Mouse (Mus musculus) embryonic stem cell, embryonic (primary cell): ENCODE data around the gene Senp3.

Experiments
- CTCF ChIA-PET, 4 experiments: fragments of 300-600 bp in 2 of 4; fragments of 350-600 bp in 2 of 4; sonication (Branson Sonifier 250); formaldehyde crosslinking; loops; one replicate each; lab custom pipeline; 2022; ENCODE audit warnings: inconsistent platforms in 2 of 4; lab: Charles Lee
- POLR2A ChIA-PET, 4 experiments: fragments of 300-600 bp in 2 of 4; fragments of 350-600 bp in 2 of 4; sonication (Branson Sonifier 250); formaldehyde crosslinking; loops; one replicate each; lab custom pipeline; 2022; ENCODE audit warnings: antibody characterized with exemption in 4 of 4, inconsistent platforms in 1 of 4; lab: Charles Lee

The Senp3 gene

DNA sequence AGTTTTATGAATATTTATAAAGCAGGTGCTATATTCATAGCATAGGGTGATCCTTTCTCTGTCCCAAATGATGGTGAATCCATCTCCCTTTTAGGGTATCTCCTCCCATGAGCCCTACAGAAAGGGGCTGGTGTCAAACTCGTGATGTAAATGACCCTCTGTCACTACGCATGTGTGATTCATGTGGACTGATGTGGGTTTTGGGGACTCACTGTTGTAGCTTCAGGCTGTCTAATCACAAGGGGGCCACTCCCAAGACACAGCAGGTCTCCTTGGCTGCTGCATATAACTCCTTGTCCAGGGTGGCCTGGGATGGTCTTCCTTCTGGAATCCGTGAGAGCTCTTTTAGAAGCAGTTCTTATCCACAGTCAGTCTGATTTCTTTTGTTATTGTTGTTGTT is 28.6 kb upstream of the Senp3 start:
- CTCF ChIA-PET = interaction anchor here in 3 of 4 experiments (0.6 to 12.7 kb wide), 7 partner anchors 10 to 55 kb away, joined by 3 to 155 read pairs (median 8); partner anchors contain the start of genes Senp3 (in 2 of the 3), Sox15 (in 2 of the 3) and Tnfsf13 (in 1 of the 3)

DNA sequence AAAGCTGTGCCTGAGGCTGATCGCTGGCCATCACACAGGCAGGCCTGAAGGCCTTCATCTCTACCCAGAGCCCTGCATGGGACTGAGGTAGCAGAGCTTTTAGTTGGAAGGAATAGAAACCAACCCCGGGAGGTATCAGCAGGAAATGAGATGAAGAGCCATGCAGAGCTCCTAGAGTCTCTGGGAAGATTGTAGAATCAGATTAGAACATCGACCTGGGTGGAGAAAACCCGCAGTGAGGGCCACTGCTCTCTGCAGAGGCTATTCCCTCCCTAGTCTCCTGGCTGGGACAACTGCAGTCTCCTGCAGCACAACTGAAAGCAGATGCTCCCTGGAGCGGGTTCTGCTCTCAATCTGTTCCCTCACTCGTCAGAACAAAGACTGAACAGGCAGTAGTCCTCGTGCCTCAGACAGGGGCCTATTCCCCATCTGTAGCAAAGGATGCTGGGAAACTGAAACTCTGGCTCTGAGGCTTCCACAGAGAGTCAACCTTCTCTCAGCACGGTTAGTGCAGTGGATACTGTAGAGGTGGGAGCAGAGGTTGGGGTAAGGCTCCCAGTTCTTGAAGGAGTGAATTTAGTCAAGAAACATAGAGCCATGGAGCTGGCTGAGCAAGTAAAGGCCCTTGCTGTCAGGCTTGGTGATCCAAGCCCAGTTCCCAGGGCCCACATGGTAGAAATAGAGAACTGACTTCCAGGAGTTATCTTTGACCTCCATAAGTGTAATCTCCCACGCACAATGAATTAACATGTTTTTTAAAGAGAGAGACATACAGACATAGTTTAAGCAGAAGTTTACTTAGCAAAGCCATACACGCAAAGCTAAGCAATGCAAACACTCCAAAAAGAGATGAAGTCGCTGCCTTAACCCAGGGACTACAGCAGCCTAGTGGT is 27.9 kb upstream of the Senp3 start:
- CTCF ChIA-PET = interaction anchor here in 3 of 4 experiments (0.6 to 12.7 kb wide), 10 partner anchors 10 to 77 kb away, joined by 3 to 155 read pairs (median 8); partner anchors contain the start of genes Senp3 (in 2 of the 3), Sox15 (in 2 of the 3), Fxr2 (in 1 of the 3) and Tnfsf13 (in 1 of the 3)
- POLR2A ChIA-PET = interaction anchor here (0.5 to 24.5 kb wide), 63 partner anchors 6 to 576 kb away, joined by 3 to 672 read pairs (median 4); partner anchors contain the start of genes Cd68 (in 4 of the 4), Senp3 (in 3 of the 4), Sox15 (in 3 of the 4) and Tnfsf12 (in 3 of the 4)

More for the DNA sequence above, 28.6 kb upstream of the Senp3 start:
- POLR2A ChIA-PET = interaction anchor here (0.5 to 24.5 kb wide), 53 partner anchors 6 to 577 kb away, joined by 3 to 672 read pairs (median 4); partner anchors contain the start of genes Cd68 (in 4 of the 4), Senp3 (in 3 of the 4), Sox15 (in 3 of the 4) and Tnfsf12 (in 3 of the 4)

DNA sequence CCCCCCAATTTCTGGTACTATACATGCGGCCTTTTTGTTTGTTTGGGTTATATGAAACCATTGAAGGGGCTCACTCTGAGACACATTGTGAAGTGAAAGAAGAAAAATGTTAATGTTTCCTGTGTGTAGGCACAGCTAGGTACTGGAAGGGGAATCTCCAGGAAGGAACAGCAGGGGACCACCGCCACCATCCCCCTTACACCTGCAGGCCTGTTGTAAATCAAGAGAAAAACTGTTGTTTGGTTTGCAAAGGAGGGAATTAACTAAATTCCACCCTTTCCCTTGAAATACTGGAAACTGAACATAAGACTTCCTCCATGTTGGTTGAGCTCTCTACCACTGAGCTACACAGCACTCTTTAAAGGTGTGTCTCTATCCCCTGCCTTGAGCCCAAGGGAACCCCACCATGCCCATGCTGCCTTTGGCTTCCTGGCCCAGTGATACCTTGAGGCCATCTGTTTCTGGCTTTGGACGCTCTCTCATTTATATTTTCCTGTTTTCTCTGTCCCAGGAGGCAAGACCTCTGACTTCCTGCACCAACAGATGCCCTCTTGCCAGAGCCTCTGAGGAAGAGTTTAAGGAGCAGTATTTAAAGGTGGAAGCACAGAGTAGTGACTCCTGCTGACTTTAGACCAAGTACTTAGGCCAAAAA is 26.9 kb upstream of the Senp3 start:
- ChIA-PET POLR2A (interaction anchor here (0.6 to 24.5 kb wide), 60 partner anchors 7 to 385 kb away, joined by 3 to 672 read pairs (median 5); partner anchors contain the start of genes Cd68 (in 3 of the 4), Sat2 (in 3 of the 4), Senp3 (in 3 of the 4) and Cntrob (in 2 of the 4)), CTCF (interaction anchor here in 3 of 4 experiments (0.5 to 12.7 kb wide), 10 partner anchors 10 to 313 kb away, joined by 3 to 155 read pairs (median 6); partner anchors contain the start of genes Sox15 (in 2 of the 3), Fxr2 (in 1 of the 3), Senp3 (in 1 of the 3) and Tnfsf13 (in 1 of the 3))

DNA sequence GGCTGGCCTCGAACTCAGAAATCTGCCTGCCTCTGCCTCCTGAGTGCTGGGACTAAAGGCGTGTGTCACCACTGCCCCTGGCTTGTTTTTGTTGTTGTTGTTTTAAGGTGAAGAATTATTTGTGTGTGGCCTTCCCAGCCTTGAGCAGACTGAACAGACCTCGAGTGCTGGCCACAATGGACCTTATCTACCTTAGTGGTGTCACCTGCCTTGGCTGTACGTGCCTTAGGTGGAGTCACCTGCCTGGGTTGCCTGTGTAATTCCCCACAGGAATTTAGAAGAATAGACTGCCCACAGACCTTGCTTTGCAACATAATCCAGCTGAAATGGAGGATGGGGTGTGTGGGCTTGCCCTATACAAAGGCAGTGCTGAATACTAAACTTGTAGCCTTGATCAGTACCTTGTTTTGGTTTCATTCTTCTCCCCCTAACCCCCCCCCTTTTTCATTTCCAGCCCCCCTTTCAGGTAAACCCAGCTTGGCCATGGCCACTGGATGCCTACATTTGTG is 26.0 kb upstream of the Senp3 start:
- ChIA-PET CTCF (interaction anchor here in 2 of 4 experiments (0.6 to 12.7 kb wide), 9 partner anchors 9 to 312 kb away, joined by 3 to 155 read pairs (median 6); partner anchors contain the start of genes Sox15 (in 2 of the 2), Fxr2 (in 1 of the 2), Senp3 (in 1 of the 2) and Tnfsf13 (in 1 of the 2)), POLR2A (interaction anchor here (0.6 to 24.5 kb wide), 53 partner anchors 8 to 384 kb away, joined by 3 to 672 read pairs (median 5); partner anchors contain the start of genes Cd68 (in 3 of the 4), Sat2 (in 3 of the 4), Senp3 (in 3 of the 4) and Cntrob (in 2 of the 4))

DNA sequence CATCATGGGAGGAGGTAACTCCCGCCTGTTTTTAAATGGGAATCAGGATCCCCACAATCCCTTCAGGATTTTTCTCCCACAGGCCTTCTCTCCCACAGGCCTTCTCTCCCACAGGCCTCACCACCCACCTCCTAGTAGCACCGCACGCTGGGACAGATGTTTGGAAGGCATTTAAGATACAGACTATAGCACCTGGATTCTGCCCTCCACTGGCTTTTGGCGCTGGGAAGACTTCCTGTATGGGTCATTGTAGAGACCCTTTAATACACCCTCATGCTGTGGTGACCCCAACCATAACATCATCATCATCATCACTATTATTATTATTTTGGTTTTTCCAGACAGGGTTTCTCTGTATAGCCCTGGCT is 25.6 kb upstream of the Senp3 start:
- POLR2A ChIA-PET = interaction anchor here (0.6 to 24.5 kb wide), 41 partner anchors 8 to 584 kb away, joined by 3 to 672 read pairs (median 7); partner anchors contain the start of genes Senp3 (in 3 of the 4), Cd68 (in 2 of the 4), Eif4a1 (in 2 of the 4) and Mpdu1 (in 2 of the 4)
- CTCF ChIA-PET = interaction anchor here in 2 of 4 experiments (0.9 to 12.7 kb wide), 6 partner anchors 9 to 324 kb away, joined by 3 to 155 read pairs (median 5); partner anchors contain the start of genes Fxr2 (in 1 of the 2), Senp3 (in 1 of the 2) and Tnfsf13 (in 1 of the 2)

DNA sequence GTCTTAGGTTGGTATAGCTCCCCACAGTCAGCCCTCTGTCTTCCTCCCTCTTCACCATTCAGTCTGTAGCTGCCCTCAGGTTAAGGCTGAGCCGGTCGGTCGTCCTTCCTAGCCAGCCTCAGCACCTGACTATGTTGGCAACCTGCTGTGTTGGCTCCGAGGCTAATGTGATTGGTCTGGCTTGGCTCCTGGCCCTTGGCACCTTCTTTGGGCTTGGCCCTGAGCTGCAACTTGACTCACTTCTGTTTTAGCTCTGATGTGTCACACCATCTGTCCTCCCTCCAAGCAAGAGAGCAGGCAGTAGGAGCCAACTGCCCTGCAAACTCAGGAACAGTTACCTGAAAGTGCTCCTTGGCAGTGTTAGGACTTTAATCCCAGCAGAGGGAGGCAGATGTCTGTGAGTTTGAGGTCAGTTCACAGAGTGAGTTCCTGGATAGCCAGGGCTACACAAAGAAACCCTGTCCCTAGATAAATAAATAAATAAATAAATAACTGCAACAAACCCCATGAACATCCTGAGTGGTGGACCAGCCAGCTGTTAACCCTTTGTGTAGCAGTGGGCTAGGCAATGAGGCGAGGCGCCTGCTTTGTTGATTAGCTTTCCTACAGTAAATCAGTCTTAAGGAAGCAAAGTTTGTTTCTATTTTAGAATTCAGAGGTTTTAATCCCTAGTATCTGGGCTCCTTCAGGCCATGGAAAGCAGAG is 25.0 kb upstream of the Senp3 start:
- POLR2A ChIA-PET = interaction anchor here in 3 of 4 experiments (0.6 to 24.5 kb wide), 40 partner anchors 8 to 583 kb away, joined by 3 to 672 read pairs (median 6); partner anchors contain the start of genes Cd68 (in 3 of the 3), Tnfsf13 (in 3 of the 3), Trp53 (in 3 of the 3) and Wrap53 (in 3 of the 3)
- CTCF ChIA-PET = interaction anchor here in 3 of 4 experiments (0.6 to 1.6 kb wide), 6 partner anchors 8 to 324 kb away, joined by 3 to 5 read pairs (median 3); partner anchors contain the start of genes Tnfsf12 (in 1 of the 3) and Tnfsfm13 (in 1 of the 3)

DNA sequence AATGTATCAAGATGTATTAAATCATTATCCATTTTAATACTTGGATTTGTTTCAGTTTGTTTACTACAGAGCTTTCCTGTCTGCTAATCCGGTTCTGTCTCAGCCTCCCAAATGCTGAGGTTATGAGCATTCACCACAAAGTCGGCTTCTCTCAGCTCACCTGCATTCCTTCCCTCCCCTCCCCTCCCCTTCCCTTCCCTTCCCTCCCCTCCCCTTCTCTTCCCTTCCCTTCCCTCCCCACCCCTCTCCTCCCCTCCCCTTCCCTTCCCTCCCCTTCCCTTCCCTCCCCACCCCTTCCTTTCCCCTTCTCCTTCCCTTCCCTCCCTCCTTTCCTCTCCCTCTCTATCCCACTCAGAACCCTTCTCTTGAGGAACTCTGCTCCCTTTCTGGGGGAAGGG is 22.7 kb upstream of the Senp3 start:
- ChIA-PET CTCF (interaction anchor here in 3 of 4 experiments (0.6 to 2.5 kb wide), 4 partner anchors 11 to 307 kb away, joined by 4 to 8 read pairs (median 6); partner anchors contain the start of gene Tmem88 (in 1 of the 3)), POLR2A (interaction anchor here (0.6 to 24.5 kb wide), 33 partner anchors 9 to 604 kb away, joined by 3 to 672 read pairs (median 9); partner anchors contain the start of genes Senp3 (in 4 of the 4), Cd68 (in 3 of the 4), Mpdu1 (in 3 of the 4) and Tnfsf13 (in 3 of the 4))

DNA sequence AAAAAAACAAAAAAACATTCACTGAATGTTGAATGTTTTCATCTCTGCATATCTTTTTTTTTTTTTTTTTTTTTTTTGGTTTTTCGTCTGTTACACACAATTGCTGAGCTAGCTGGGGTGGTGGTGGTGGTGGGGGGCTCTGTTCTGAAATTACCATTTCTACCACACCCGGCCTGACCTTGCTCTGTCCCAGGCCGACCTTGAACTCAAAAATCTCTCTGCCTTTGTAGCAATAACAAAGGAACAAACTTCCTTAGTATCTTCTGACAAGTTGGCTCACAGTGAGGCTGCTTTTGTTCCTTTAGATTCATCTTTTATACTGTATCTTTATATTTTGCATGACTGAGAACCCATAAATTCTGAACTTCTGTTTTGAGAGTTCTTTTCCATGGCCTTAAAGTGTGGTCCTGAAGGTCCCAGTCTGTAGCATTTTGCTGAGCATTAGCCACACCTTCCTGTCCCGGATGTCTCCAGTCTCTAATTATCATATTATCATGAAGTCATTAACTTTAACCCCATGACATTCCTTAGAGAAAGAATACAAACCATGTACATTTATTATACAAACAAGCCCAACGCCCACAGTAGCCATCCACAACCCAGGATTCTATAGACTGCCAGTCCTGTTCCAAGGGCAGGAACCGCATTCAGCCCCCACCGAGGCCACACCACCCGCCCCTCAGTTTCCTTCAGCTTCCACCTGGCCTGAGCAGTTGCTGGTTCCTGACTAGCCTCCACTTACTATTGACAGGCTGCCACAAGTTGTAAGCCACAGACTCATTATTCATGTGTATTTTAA is 22.1 kb upstream of the Senp3 start:
- ChIA-PET POLR2A (interaction anchor here (0.6 to 24.5 kb wide), 49 partner anchors 8 to 799 kb away, joined by 3 to 672 read pairs (median 5); partner anchors contain the start of genes Senp3 (in 4 of the 4), Cd68 (in 3 of the 4), Tnfsf13 (in 3 of the 4) and Trp53 (in 3 of the 4)), CTCF (interaction anchor here (0.6 to 2.5 kb wide), 13 partner anchors 11 to 911 kb away, joined by 3 to 12 read pairs (median 4); partner anchors contain the start of genes Fxr2 (in 2 of the 4) and Tnfsf13 (in 1 of the 4))

DNA sequence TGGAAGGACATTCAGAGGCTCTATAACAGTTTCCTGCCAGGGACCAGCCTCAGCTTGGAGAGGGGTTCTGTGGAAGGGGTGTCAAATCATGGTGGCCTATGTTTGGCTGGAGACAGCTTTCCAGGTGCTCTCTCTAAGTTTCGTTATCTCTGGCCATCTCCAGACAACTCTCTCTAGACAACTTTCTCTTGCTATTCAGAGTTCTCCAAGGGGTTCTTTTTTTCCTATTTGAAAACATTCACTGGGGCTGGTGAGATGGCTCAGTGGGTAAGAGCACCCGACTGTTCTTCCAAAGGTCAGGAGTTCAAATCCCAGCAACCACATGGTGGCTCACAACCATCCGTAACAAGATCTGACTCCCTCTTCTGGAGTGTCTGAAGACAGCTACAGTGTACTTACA is 21.5 kb upstream of the Senp3 start:
- ChIA-PET CTCF (interaction anchor here (0.6 to 2.5 kb wide), 13 partner anchors 10 to 912 kb away, joined by 3 to 12 read pairs (median 4); partner anchors contain the start of genes Fxr2 (in 2 of the 4) and Tnfsf13 (in 1 of the 4)), POLR2A (interaction anchor here (0.6 to 24.5 kb wide), 34 partner anchors 9 to 799 kb away, joined by 3 to 672 read pairs (median 6); partner anchors contain the start of genes Tnfsf13 (in 3 of the 4), Trp53 (in 3 of the 4), Wrap53 (in 3 of the 4) and Cd68 (in 2 of the 4))

DNA sequence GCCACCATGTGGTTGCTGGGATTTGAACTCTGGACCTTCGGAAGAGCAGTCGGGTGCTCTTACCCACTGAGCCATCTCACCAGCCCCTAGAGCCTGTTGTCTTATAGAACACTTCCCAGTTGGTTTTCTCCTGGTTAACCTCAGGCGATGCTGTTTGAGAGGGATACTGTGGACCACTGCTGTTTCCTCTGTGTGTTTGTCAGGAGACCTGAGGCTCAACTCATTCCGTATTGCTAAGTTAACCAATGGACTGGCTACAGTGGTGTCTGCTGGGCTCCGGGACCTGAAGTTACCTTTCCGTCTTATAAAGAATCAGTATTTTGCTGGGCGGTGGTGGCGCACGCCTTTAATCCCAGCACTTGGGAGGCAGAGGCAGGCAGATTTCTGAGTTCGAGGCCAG is 21.0 kb upstream of the Senp3 start:
- POLR2A ChIA-PET = interaction anchor here (0.5 to 24.5 kb wide), 26 partner anchors 7 to 584 kb away, joined by 3 to 672 read pairs (median 26); partner anchors contain the start of genes Tnfsf13 (in 3 of the 4), Trp53 (in 3 of the 4), Wrap53 (in 3 of the 4) and Cd68 (in 2 of the 4)
- CTCF ChIA-PET = interaction anchor here (0.6 to 1.3 kb wide), 6 partner anchors 10 to 435 kb away, joined by 3 to 9 read pairs (median 6); no protein-coding TSS in a partner anchor

DNA sequence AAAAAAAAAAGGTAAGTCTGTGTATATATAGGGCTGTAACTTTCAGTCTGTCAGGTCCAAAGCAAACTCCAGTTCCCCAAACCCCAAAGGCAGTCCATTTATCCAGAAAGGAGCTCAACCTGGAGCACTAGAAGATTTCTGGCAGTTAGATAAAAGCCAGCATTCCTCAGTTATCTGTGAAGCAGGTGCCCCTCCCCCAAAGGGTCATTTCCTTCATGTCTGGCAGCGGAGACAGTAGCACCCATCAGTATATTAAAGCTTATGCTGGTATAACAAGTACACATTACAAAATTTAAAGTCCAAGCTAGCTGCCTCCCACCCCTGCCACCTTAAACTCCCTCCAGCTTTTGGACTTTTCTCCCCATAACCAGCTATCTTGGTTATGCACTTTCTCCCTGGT is 17.7 kb upstream of the Senp3 start:
- POLR2A ChIA-PET = interaction anchor here (0.6 to 24.5 kb wide), 43 partner anchors 7 to 826 kb away, joined by 3 to 672 read pairs (median 5); partner anchors contain the start of genes Senp3 (in 3 of the 4), Tnfsf13 (in 3 of the 4), Trp53 (in 3 of the 4) and Wrap53 (in 3 of the 4)
- CTCF ChIA-PET = interaction anchor here (0.6 to 3.9 kb wide), 20 partner anchors 9 to 288 kb away, joined by 3 to 16 read pairs (median 4); partner anchors contain the start of genes Sox15 (in 1 of the 4) and Tnfsf13 (in 1 of the 4)

DNA sequence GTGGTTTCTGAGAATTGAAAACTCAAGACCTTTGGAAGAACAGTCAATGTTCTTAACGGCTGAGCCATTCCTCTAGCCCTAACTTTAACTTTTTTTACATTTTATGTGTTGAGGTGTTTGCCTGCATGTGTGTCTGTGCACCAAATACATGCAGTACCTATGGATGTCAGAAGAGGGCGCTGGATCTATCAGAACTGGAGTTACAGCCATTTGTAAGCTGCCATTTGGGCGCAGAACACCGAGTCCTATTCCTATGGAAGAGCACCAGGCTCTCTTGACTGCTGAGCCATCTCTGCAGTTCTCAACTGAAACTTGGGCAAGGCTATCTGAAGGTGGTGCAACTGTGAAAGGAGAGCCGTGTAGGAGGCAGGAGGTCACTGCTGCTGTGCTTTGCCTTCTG is 16.7 kb upstream of the Senp3 start:
- POLR2A ChIA-PET = interaction anchor here in 3 of 4 experiments (0.6 to 24.5 kb wide), 26 partner anchors 8 to 604 kb away, joined by 3 to 672 read pairs (median 10); partner anchors contain the start of genes Senp3 (in 3 of the 3), Cd68 (in 2 of the 3), Mpdu1 (in 2 of the 3) and Sox15 (in 2 of the 3)
- CTCF ChIA-PET = interaction anchor here in 3 of 4 experiments (0.5 to 3.9 kb wide), 19 partner anchors 9 to 253 kb away, joined by 3 to 16 read pairs (median 4); partner anchors contain the start of genes Senp3 (in 1 of the 3) and Sox15 (in 1 of the 3)

DNA sequence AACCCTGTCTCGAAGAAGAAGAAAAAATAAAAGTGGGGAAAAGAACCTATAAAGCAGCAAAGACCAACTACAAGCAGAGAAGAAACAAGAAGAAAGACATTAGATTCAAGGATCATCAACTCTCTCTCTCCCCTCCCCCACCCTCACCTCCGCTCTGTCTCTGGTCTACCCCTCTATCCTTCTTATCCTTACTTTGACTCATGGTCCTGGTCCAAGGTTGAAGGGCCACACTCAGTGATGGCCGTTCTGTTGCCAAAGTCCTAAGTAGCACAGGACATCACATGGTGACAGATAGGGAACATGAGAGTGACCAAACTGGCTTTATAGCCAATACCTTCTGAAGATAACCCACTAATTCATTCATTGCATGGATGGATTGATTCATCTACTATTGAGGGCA is 15.5 kb upstream of the Senp3 start:
- POLR2A ChIA-PET = interaction anchor here in 3 of 4 experiments (3.9 to 24.5 kb wide), 5 partner anchors 12 to 19 kb away, joined by 14 to 672 read pairs (median 132); partner anchors contain the start of genes Senp3 (in 2 of the 3), Eif4a1 (in 1 of the 3) and Tnfsf13 (in 1 of the 3)

More for the DNA sequence above, 15.5 kb upstream of the Senp3 start:
- CTCF ChIA-PET = no interaction called here
